Mouse (Mus musculus) CH12.LX (cell line): ENCODE measurements around the gene Ryr1.

Source experiments
- CHD2 ChIP-seq: IDR thresholded peaks from 2 replicates; pipeline ENCODE4 v1.6.1; 2011; ENCODE audit warnings: low read length, improper control_type of control experiment
- CTCF ChIP-seq, 2 experiments: IDR thresholded peaks in 1 of 2; conservative IDR thresholded peaks in 1 of 2; 2 replicates each; pipeline ENCODE4 v1.5.1; 2011 to 2012; ENCODE audit warnings: low read depth in 2 of 2, low read length in 2 of 2, improper control_type of control experiment in 1 of 2, inconsistent platforms in 1 of 2, mild to moderate bottlenecking in 1 of 2, moderate library complexity in 1 of 2
- ETS1 ChIP-seq: conservative IDR thresholded peaks from 2 replicates; pipeline ENCODE4 v1.6.1; 2012; ENCODE audit warnings: low read depth, mild to moderate bottlenecking, inconsistent platforms, low read length, improper control_type of control experiment, moderate library complexity
- MEF2A ChIP-seq: IDR thresholded peaks from 2 replicates; pipeline ENCODE4 v1.6.1; 2014; ENCODE audit warnings: low read depth, mild to moderate bottlenecking, inconsistent platforms, low read length, improper control_type of control experiment, borderline replicate concordance
- NELFE ChIP-seq: IDR thresholded peaks from 2 replicates; pipeline ENCODE4 v1.6.1; 2011; ENCODE audit warnings: low read depth, low read length, improper control_type of control experiment
- POLR2A ChIP-seq: IDR thresholded peaks from 2 replicates; pipeline ENCODE4 v1.6.1; 2011; ENCODE audit warnings: low read depth, mild to moderate bottlenecking, improper control_type of control experiment, low read length
- POLR2AphosphoS2 ChIP-seq: IDR thresholded peaks from 2 replicates; pipeline ENCODE4 v1.6.1; 2011; ENCODE audit warnings: low read depth, low read length, improper control_type of control experiment
- RCOR1 ChIP-seq: conservative IDR thresholded peaks from 2 replicates; pipeline ENCODE4 v1.6.1; 2012; ENCODE audit warnings: low read depth, mild to moderate bottlenecking, inconsistent platforms, low read length, improper control_type of control experiment
- SMC3 ChIP-seq: IDR thresholded peaks from 2 replicates; pipeline ENCODE4 v1.6.1; 2011; ENCODE audit warnings: low read depth, low read length, improper control_type of control experiment
- USF1 ChIP-seq: IDR thresholded peaks from 2 replicates; pipeline ENCODE4 v1.6.1; 2014; ENCODE audit warnings: low read depth, mild to moderate bottlenecking, inconsistent platforms, low read length, improper control_type of control experiment
- ZC3H11A ChIP-seq: IDR thresholded peaks from 2 replicates; pipeline ENCODE4 v1.6.1; 2012; ENCODE audit warnings: low read depth, mild to moderate bottlenecking, inconsistent platforms, low read length, improper control_type of control experiment
- ZKSCAN1 ChIP-seq: IDR thresholded peaks from 2 replicates; pipeline ENCODE4 v1.6.1; 2012; ENCODE audit warnings: low read depth, inconsistent platforms, low read length, improper control_type of control experiment, borderline replicate concordance
- ZMIZ1 ChIP-seq: IDR thresholded peaks from 2 replicates; pipeline ENCODE4 v1.6.1; 2012; ENCODE audit warnings: low read depth, mild to moderate bottlenecking, inconsistent platforms, low read length, improper control_type of control experiment

- TF ChIP-seq ZKSCAN1 (no peak), CHD2 (no peak), CTCF (conservative IDR thresholded peaks at IDR 0.05 in 1 of 2, IDR thresholded peaks at IDR 0.05 in 1 of 2; ENCODE audit: low read depth in 2 of 2, low read length in 2 of 2) (no peak), NELFE (no peak), MEF2A (no peak), RCOR1 (no peak), ETS1 (no peak), ZC3H11A (no peak), POLR2AphosphoS2 (no peak), POLR2A (no peak), ZMIZ1 (no peak), USF1 (no peak), SMC3 (no peak)
Measured at GRCm38 (mm10) chr7:29017222-29017621, 107.8 kb downstream of the Ryr1 start.
